Mouse (Mus musculus): ENCODE data around the gene Itgb8.

DNA sequence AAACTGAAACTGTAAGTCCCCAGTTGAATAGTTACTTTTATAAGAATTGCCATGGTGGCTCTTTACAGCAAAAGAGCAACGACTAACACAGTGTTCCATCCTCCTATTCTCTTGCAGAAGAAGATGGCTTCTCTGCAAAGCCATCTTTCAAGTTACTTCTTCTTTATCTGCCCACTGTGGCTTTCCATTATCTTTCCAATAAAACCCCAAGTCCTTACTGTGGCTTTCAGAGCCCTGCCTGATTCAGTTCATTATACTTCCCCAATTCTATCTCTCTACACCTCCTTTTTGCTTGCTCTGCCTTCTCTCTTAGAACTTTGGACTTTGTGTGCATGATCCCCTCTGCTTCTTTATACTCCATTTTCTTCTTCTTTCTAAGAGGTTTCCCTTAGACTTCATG is 30.1 kb upstream of the Itgb8 start:
- TF ChIP-seq CTCF (IDR thresholded peaks at IDR 0.05; ENCODE audit: borderline replicate concordance, insufficient read depth, low read depth, low read length): no peak
- TF ChIP-seq POLR2A (IDR thresholded peaks at IDR 0.05; ENCODE audit: borderline replicate concordance, insufficient read depth, low read length): no peak

All from cerebellum, adult 2 months (tissue).